Comparison of ENCODE assay signal across 8 mouse cellular contexts in the genomic region with DNA sequence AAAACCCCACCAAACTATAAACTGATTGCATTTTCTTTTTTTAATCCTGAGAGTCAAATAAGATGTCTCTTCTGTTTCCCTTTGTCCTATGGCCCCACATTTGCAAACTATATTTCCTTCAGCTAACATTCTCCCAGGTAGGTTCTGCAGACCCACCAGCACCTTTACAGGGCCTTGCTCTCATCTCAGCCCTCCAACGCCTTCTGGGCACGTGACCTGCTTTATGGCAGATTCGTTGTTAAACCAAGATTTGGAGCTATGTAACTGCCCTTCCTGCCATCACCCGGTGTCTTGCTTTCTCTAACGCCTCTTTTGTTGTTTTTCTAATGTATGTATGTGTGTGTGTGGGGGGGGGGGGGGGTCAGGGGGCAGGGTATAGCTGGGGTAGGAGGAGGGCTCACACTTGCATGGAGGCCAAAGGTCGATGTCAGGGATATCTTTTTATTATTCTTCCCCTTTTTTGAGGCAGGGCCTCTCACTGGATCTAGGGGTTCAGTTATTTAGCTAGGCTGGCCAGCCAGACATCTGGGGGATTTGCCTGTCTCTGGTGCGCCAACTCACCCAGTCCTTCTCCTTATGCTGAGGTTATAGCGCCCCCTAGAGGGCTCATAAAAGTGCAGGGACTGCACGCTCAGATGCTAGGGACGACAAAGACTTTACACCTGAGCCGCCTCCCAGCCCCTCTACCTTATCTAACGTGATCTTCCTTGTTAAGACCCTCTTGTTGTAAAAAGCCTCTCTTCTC. TPM values are rescaled to one million over a fixed set of nuclear protein-coding genes. Genes with fewer than 3 reads are reported as not detected.
DNase-seq lines count a peak whose midpoint lies in the region; ATAC-seq and TF ChIP-seq lines count a peak whose summit lies in the region.

No protein-coding gene starts in this region.

- H3K27me3 ChIP-seq in cerebellum, adult 2 months (ENCODE audit: control insufficient read depth, insufficient read depth, low read length): no peaks in the 10 kb centered on the region
- H3K27me3 ChIP-seq in lung, embryonic 16.5 days (ENCODE audit: control insufficient read depth, insufficient read depth, low read depth, low read length): no peaks in the 10 kb centered on the region

- no peak overlapping the region for H3K27ac ChIP-seq in cerebellum, adult 2 months (ENCODE audit: insufficient read depth, low read length)
- H3K27ac ChIP-seq in lung, embryonic 16.5 days (ENCODE audit: low read length): no peak overlapping the region

- no peak overlapping the region for H3K4me3 ChIP-seq in cerebellum, adult 2 months (replicated peaks; ENCODE audit: insufficient read depth, low read depth, low read length)
- H3K4me3 ChIP-seq in lung, embryonic 16.5 days (ENCODE audit: low read length): peak overlapping the region; percentile 11; the same call in 1 of the 2 replicates

- H3K4me2 ChIP-seq in lung, embryonic 16.5 days (ENCODE audit: low read depth, low read length): peak overlapping the region; percentile 38

- DNase-seq in cerebellum, adult 2 months: no peak
- no peak for DNase-seq in cerebellum, adult 8-10 months
- DNase-seq in adrenal gland, postnatal 36 days: peak; percentile 49 to 59
- peak; percentile 61 for DNase-seq in kidney, postnatal 10 days
- DNase-seq in retina, embryonic 14.5 days (ENCODE audit: low spot score): peak; percentile 73
- no peak for DNase-seq in ovary, postnatal 14 days (ENCODE audit: low spot score)

- H3K36me3 ChIP-seq in lung, embryonic 16.5 days (ENCODE audit: control insufficient read depth, insufficient read depth, low read length): no peaks in the 10 kb centered on the region

- no peaks in the 10 kb centered on the region for H3K9me3 ChIP-seq in lung, embryonic 16.5 days (ENCODE audit: control insufficient read depth, low read length)

- WGBS in cerebellum, adult 2 months: 62% methylated on average over 12 of the region's 12 CpGs
- WGBS in lung, embryonic 16.5 days: 50% methylated on average over 12 of the region's 12 CpGs

- H3K4me1 ChIP-seq in cerebellum, adult 2 months (ENCODE audit: control insufficient read depth, insufficient read depth, low read length): no peaks in the 10 kb centered on the region
- peaks cover 8% of the 10 kb centered on the region for H3K4me1 ChIP-seq in lung, embryonic 16.5 days (replicated peaks; ENCODE audit: control insufficient read depth, insufficient read depth, low read length)

- no peak overlapping the region for H3K9ac ChIP-seq in lung, embryonic 16.5 days (ENCODE audit: low read length)

- TF ChIP-seq CTCF in cerebellum, adult 2 months (IDR thresholded peaks at IDR 0.05; ENCODE audit: borderline replicate concordance, insufficient read depth, low read depth, low read length): peak; percentile 26; the same call in 1 of the 2 replicates

- no peak for TF ChIP-seq POLR2A in cerebellum, adult 2 months (IDR thresholded peaks at IDR 0.05; ENCODE audit: borderline replicate concordance, insufficient read depth, low read length)

- peak; percentile 26 for ATAC-seq in granulocyte monocyte progenitor cell, adult 5-6 weeks (replicated peaks; ENCODE audit: poor library complexity, severe bottlenecking)
- peak; percentile 43 for ATAC-seq in lung, embryonic 16.5 days (ENCODE audit: low read depth)

RNA-seq across cellular contexts. Expression of gene Cd180, which starts 28.3 kb away (rescaled TPM):
- polyA plus RNA-seq in cerebellum, adult 2 months (2012; rRNA removed): 0.60 and 0.65 TPM in 2 replicates
- 1 to 10 TPM; 1.1 to 2.0 TPM for total RNA-seq in adrenal gland, postnatal 36 days (2021)
- 32.1 and 37.9 TPM in 2 replicates for total RNA-seq in granulocyte monocyte progenitor cell, adult 5-6 weeks (2014; fragmentation: Nextera tagmentation)
- 6.6 and 22.1 TPM in 2 replicates for total RNA-seq in granulocyte monocyte progenitor cell, adult 5-6 weeks (2017)
- polyA plus RNA-seq in lung, embryonic 16.5 days (2015; fragmentation: Nextera tagmentation; extraction: Ambion mirVana): 0.44 and 0.64 TPM in 2 replicates

Comparison
In these comparisons a context has a peak if more than half of its experiments do, and no peak if none do; other contexts are left out.
1. DNase-seq: peak in adrenal gland, postnatal 36 days (2 of 2), kidney, postnatal 10 days (single experiment) and retina, embryonic 14.5 days (single experiment); none in cerebellum, adult 2 months (0 of 2), cerebellum, adult 8-10 months (single experiment) and ovary, postnatal 14 days (single experiment).